Mouse (Mus musculus) intestine, embryonic 14.5 days (tissue): ENCODE measurements around the gene C8a. TPM values are rescaled to one million over a fixed set of nuclear protein-coding genes. Genes with fewer than 3 reads are reported as not detected.

Source experiments
- ATAC-seq: fragments of 200-750 bp; cut with Nextera tagmentation; replicated peaks from 2 replicates; pipeline ENCODE4 v1.8.0; 2017; ENCODE audit warnings: low read depth, moderate number of reproducible peaks, moderate TSS enrichment, moderate library complexity; ENCODE audit not compliant: low FRiP score, low TSS enrichment
- DNase-seq: peaks from one replicate; pipeline ENCODE4 v3.0.0-alpha.2; 2018; ENCODE audit warnings: low spot score
- H3K27ac ChIP-seq: fragments of 300-500 bp; sonication (generic); 2 replicates; pipeline ENCODE4 v1.5.1; 2014; ENCODE audit warnings: low read depth, mild to moderate bottlenecking, control low read depth
- H3K27me3 ChIP-seq: fragments of 300-500 bp; sonication (generic); replicated peaks from 2 replicates; pipeline ENCODE4 v1.6.1; 2014; ENCODE audit warnings: low read length, control low read depth; ENCODE audit not compliant: control insufficient read depth, insufficient read depth
- H3K36me3 ChIP-seq: fragments of 300-500 bp; sonication (generic); 2 replicates; pipeline ENCODE4 v1.6.1; 2014; ENCODE audit warnings: low read length, control low read depth; ENCODE audit not compliant: control insufficient read depth, insufficient read depth
- H3K4me1 ChIP-seq: fragments of 300-500 bp; sonication (generic); replicated peaks from 2 replicates; pipeline ENCODE4 v1.6.1; 2014; ENCODE audit warnings: low read length, control low read depth, mixed read lengths; ENCODE audit not compliant: control insufficient read depth, insufficient read depth
- H3K4me2 ChIP-seq: fragments of 300-500 bp; sonication (generic); 2 replicates; pipeline ENCODE4 v1.6.1; 2014; ENCODE audit warnings: low read length
- H3K4me3 ChIP-seq: fragments of 300-500 bp; sonication (generic); 2 replicates; pipeline ENCODE4 v1.5.1; 2014; ENCODE audit warnings: low read depth, low read length, control low read depth, mixed read lengths
- H3K9ac ChIP-seq: fragments of 300-500 bp; sonication (generic); 2 replicates; pipeline ENCODE4 v1.6.1; 2014; ENCODE audit warnings: mild to moderate bottlenecking, low read length
- H3K9me3 ChIP-seq: fragments of 300-500 bp; sonication (generic); 2 replicates; pipeline ENCODE4 v1.6.1; 2016; ENCODE audit warnings: low read length, control low read depth; ENCODE audit not compliant: control insufficient read depth
- WGBS: fragments of 180-500 bp; shearing (Covaris S2); extraction: QIAGEN DNeasy Blood & Tissue Kit; methylation state at CpG from one replicate; pipeline ENCODE4 v1.1.7; 2014; 5-methylcytosine and 5-hydroxymethylcytosine counted together
- polyA plus RNA-seq: library from polyadenylated mRNA; unstranded; fragments of >200 nt; fragmentation: Nextera tagmentation; extraction: Ambion mirVana; gene quantifications from 2 replicates; pipeline ENCODE4 v1.2.1, GENCODE M21; 2014

C8a gene
- polyA plus RNA-seq, 1 experiment from 2014 or later, result 0.05 TPM

DNA sequence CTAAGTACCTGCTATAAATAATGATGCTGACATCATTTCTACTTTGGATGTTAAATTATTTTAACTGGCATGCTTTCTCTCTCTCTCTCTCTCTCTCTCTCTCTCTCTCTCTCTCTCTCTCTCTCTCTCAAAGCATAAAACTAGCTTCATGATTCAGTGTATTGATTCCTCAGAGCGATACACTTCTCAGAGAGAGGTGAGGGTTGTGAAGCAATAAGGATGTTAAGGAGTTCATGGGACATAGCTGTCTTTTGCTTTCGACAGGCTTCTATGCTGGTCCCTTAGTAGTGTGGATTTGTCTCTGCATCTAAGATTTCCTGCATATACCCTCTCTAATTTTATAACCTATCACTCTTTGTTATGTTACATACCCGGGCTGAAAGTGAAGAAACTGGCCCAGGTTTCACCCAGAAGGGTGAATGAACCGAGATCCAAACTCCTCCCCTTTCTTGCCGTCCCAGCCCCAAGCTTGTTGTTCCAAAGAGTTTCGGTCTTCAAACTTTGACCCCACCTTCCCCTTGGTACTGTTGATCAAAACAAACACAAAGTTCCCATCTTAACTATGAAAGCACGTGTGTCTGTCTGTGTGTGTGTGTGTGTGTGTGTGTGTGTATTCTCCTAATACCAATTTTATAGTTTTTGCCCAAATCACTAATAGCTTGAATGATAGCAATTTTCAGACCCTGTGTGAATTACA, 51.7 kb downstream of the C8a start:
- no peak overlapping the region for H3K9ac ChIP-seq
- no peaks in the 10 kb centered on the region for H3K27me3 ChIP-seq
- WGBS, result 63% methylated on average over 7 of the region's 7 CpGs
- no peaks in the 10 kb centered on the region for H3K4me1 ChIP-seq
- H3K36me3 ChIP-seq, result no peaks in the 10 kb centered on the region
- DNase-seq, result no peak
- no peak for ATAC-seq
- H3K9me3 ChIP-seq, result no peaks in the 10 kb centered on the region
- no peak overlapping the region for H3K4me3 ChIP-seq
- no peak overlapping the region for H3K27ac ChIP-seq
- H3K4me2 ChIP-seq, result no peak overlapping the region

- H3K36me3 ChIP-seq, result no peaks in the 10 kb centered on the region
- H3K9me3 ChIP-seq, result no peaks in the 10 kb centered on the region
- DNase-seq (no peak), ATAC-seq (peak; percentile 59; the same call in 1 of the 2 replicates)
- no peak overlapping the region for H3K9ac ChIP-seq
- no peak overlapping the region for H3K4me2 ChIP-seq
- H3K27ac ChIP-seq, result no peak overlapping the region
- WGBS, result 57% methylated on average over 4 of the region's 4 CpGs
- H3K4me1 ChIP-seq, result no peaks in the 10 kb centered on the region
- H3K27me3 ChIP-seq, result no peaks in the 10 kb centered on the region
- no peak overlapping the region for H3K4me3 ChIP-seq
Measured at GRCm38 (mm10) chr4:104823597-104824101, 52.5 kb downstream of the C8a start.

GRCm38 (mm10) chr4:104819891-104820290, 56.3 kb downstream of the C8a start:
- H3K27me3 ChIP-seq, result no peaks in the 10 kb centered on the region
- no peaks in the 10 kb centered on the region for H3K36me3 ChIP-seq
- DNase-seq, result no peak
- H3K27ac ChIP-seq, result no peak overlapping the region
- H3K4me2 ChIP-seq, result no peak overlapping the region
- no peak overlapping the region for H3K4me3 ChIP-seq
- no peaks in the 10 kb centered on the region for H3K9me3 ChIP-seq
- ATAC-seq, result no peak
- 69% methylated on average over 4 of the region's 4 CpGs for WGBS
- no peaks in the 10 kb centered on the region for H3K4me1 ChIP-seq
- H3K9ac ChIP-seq, result no peak overlapping the region

GRCm38 (mm10) chr4:104818986-104819385, 57.2 kb downstream of the C8a start:
- Histone ChIP-seq H3K27me3 (no peaks in the 10 kb centered on the region), H3K4me3 (no peak overlapping the region), H3K36me3 (no peaks in the 10 kb centered on the region), H3K4me2 (no peak overlapping the region), H3K4me1 (no peaks in the 10 kb centered on the region), H3K9ac (no peak overlapping the region), H3K9me3 (no peaks in the 10 kb centered on the region), H3K27ac (no peak overlapping the region)
- no peak for ATAC-seq
- 69% methylated on average over 4 of the region's 4 CpGs for WGBS
- DNase-seq, result no peak

DNA sequence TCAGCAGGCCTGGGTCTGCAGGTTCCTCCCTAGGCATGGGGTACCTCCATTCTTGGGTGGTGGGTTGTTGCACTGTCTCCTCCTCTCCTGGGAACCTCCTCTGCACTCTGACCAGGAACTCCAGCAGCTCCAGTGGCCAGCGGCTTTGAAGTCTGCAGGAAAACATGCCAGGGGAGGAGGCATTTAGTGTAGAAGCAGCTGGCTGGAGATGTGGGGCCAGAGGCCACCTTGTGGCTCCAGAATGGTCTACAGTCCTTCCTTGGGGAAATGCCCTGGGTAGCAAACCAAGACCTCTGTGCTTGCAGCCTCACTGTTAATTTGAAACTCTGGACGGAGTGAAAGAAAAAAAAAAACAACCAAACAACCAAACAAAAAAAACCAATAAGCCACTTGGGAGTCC, 58.7 kb downstream of the C8a start:
- H3K4me2 ChIP-seq, result no peak overlapping the region
- DNase-seq (no peak), ATAC-seq (no peak)
- no peak overlapping the region for H3K9ac ChIP-seq
- H3K4me3 ChIP-seq, result no peak overlapping the region
- no peaks in the 10 kb centered on the region for H3K27me3 ChIP-seq
- no peaks in the 10 kb centered on the region for H3K9me3 ChIP-seq
- H3K27ac ChIP-seq, result no peak overlapping the region
- 44% methylated on average over 2 of the region's 2 CpGs for WGBS
- H3K36me3 ChIP-seq, result no peaks in the 10 kb centered on the region
- H3K4me1 ChIP-seq, result no peaks in the 10 kb centered on the region

GRCm38 (mm10) chr4:104816519-104817232, 59.5 kb downstream of the C8a start:
- 91% methylated on average over 4 of the region's 4 CpGs for WGBS
- no peak overlapping the region for H3K27ac ChIP-seq
- H3K9ac ChIP-seq, result no peak overlapping the region
- no peaks in the 10 kb centered on the region for H3K4me1 ChIP-seq
- H3K4me3 ChIP-seq, result no peak overlapping the region
- ATAC-seq (no peak), DNase-seq (no peak)
- no peaks in the 10 kb centered on the region for H3K9me3 ChIP-seq
- H3K4me2 ChIP-seq, result no peak overlapping the region
- no peaks in the 10 kb centered on the region for H3K36me3 ChIP-seq
- H3K27me3 ChIP-seq, result no peaks in the 10 kb centered on the region

GRCm38 (mm10) chr4:104813617-104814016, 62.6 kb downstream of the C8a start:
- no peaks in the 10 kb centered on the region for H3K9me3 ChIP-seq
- DNase-seq, result no peak
- H3K4me2 ChIP-seq, result no peak overlapping the region
- no peaks in the 10 kb centered on the region for H3K4me1 ChIP-seq
- no peak overlapping the region for H3K9ac ChIP-seq
- H3K27ac ChIP-seq, result no peak overlapping the region
- H3K4me3 ChIP-seq, result no peak overlapping the region
- 80% methylated on average over 2 of the region's 2 CpGs for WGBS
- no peak for ATAC-seq
- H3K27me3 ChIP-seq, result no peaks in the 10 kb centered on the region
- H3K36me3 ChIP-seq, result no peaks in the 10 kb centered on the region

DNA sequence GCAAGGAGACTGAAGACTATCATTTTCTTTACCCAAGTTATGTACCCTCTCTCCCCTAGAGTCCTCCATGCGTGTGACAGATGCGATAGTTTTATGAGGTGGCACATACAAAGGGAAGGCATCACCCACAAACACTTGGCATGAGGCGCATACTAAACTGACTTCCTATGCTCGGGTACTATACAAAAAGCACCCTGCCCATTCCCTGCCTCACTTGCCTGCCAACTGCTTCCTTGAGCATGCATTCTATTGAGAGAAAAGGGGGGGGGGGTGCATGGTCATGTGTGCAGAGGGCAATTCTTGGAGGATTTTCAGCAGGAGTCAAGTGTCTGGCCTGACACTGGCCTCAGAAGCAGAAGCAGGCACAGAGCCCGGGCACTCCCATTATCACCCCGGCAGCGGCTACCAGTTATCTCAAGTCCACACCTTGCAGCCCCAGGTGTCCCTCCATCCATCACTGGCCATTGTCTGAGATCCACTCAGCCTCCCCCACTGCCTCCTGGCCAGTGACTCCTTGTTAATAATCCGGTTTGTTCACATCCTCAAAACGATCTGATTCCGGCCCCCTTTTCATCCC, 65.4 kb downstream of the C8a start:
- H3K27me3 ChIP-seq, result no peaks in the 10 kb centered on the region
- no peaks in the 10 kb centered on the region for H3K9me3 ChIP-seq
- H3K4me3 ChIP-seq, result no peak overlapping the region
- H3K4me2 ChIP-seq, result no peak overlapping the region
- no peak overlapping the region for H3K27ac ChIP-seq
- ATAC-seq (no peak), DNase-seq (no peak)
- H3K4me1 ChIP-seq, result no peaks in the 10 kb centered on the region
- WGBS, result 61% methylated on average over 10 of the region's 10 CpGs
- no peaks in the 10 kb centered on the region for H3K36me3 ChIP-seq
- H3K9ac ChIP-seq, result no peak overlapping the region
